Mouse (Mus musculus) heart, postnatal 10 days (tissue): ENCODE measurements around the gene Gm10662. TPM values are rescaled to one million over a fixed set of nuclear protein-coding genes. Genes with fewer than 3 reads are reported as not detected.
"Not testable (repeated sequence)": the region's sequence is repeated elsewhere in the genome, so short reads cannot be mapped to it uniquely, and the experiment has no call there.

Experiments
- DNase-seq, 2 experiments: peaks; one replicate each; pipeline ENCODE4 v3.0.0; 2021
- intact Hi-C: fragments of 180-260 bp; cut with DNase I; formaldehyde crosslinking; loops from one replicate; pipeline ENCODE4 v1.15.1; 2025
- total RNA-seq, 2 experiments: library from RNA; stranded (reverse); gene quantifications; 2 replicates each; pipeline ENCODE4 v1.2.3; 2021

Gm10662 gene
- total RNA-seq = not detected

GRCm38 (mm10) chr7:23144380-23144779, at the start of gene Gm10662:
TSS of gene Gm10662 (minus strand) at chr7:23144480.
- intact Hi-C loops, DNase-seq: not testable (repeated sequence)

DNA sequence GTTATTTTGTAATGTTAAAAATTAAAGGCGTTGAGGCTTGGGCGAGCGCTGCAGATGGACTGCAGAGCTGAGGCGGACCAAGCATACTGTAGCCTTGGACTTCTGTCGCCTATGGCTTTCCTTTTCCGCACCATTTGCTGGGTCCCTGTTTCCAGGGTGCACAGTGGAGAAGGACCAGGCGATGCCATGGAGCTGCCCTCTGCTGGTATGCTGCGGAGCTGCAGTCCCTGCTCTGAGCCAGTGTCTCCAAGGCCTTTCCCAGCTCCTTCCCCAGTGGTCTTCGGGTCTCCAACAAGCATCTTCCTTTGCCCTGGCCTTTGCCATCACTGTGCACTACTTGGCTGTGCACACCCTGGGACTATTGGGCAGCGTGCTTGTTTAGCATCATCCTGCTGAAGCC, 19.2 kb upstream of the Gm10662 start:
- DNase-seq, intact Hi-C loops: not testable (repeated sequence)

Other genes with a start within 250 kb of the Gm10662 start
- not detected for gene Gm4214, start 159.8 kb downstream of the Gm10662 start, total RNA-seq
- not detected for gene Gm4216, start 124.6 kb downstream of the Gm10662 start, total RNA-seq
- not detected for gene Vmn1r163, start 88.9 kb downstream of the Gm10662 start, total RNA-seq
- not detected for gene Gm8720, start 77.0 kb downstream of the Gm10662 start, total RNA-seq
- not detected for gene Vmn1r165, start 72.9 kb upstream of the Gm10662 start, total RNA-seq
- gene Vmn1r166, start 107.2 kb upstream of the Gm10662 start, total RNA-seq = not detected
- gene Gm6902, start 134.4 kb upstream of the Gm10662 start, total RNA-seq = not detected
- not detected for gene Nlrp4e, start 156.7 kb upstream of the Gm10662 start, total RNA-seq
- not detected for gene Nlrp5, start 241.4 kb upstream of the Gm10662 start, total RNA-seq